Mouse (Mus musculus) cerebellum, postnatal 14 days (tissue): ENCODE results near the gene Cdca8.
A peak's percentile ranks its signal among the peaks of the same experiment; 100 is the strongest.

Experiments used
- DNase-seq, 2 experiments: peaks; one replicate each; pipeline ENCODE4 v3.0.0; 2021; ENCODE audit warnings: mixed read lengths in 2 of 2

Gene Cdca8

GRCm38 (mm10) chr4:124951036-124951433 lies 11.9 kb upstream of the Cdca8 start:
- DNase-seq: no peak

- DNase-seq: no peak
Observed at GRCm38 (mm10) chr4:124950181-124951035, 11.3 kb upstream of the Cdca8 start.

GRCm38 (mm10) chr4:124949488-124949887 lies 10.4 kb upstream of the Cdca8 start:
- no peak for DNase-seq

- no peak for DNase-seq
Observed at GRCm38 (mm10) chr4:124944961-124945360, 5.8 kb upstream of the Cdca8 start.

- no peak for DNase-seq
Observed at GRCm38 (mm10) chr4:124943781-124944180, 4.7 kb upstream of the Cdca8 start.

- peak; percentile 87 to 92 for DNase-seq
Observed at GRCm38 (mm10) chr4:124943022-124943421, 3.9 kb upstream of the Cdca8 start.

GRCm38 (mm10) chr4:124936613-124937471 lies 2.3 kb downstream of the Cdca8 start, which contains the start of gene 9930104L06Rik:
Gene 9930104L06Rik (plus strand): TSS chr4:124937048.
- DNase-seq: peak; percentile 93 to 96

GRCm38 (mm10) chr4:124928102-124928501 lies 11.0 kb downstream of the Cdca8 start:
- DNase-seq: no peak

GRCm38 (mm10) chr4:124905971-124906822 lies 32.9 kb downstream of the Cdca8 start:
- peak in 1 of 2 experiments; percentile 62 for DNase-seq

- no peak for DNase-seq
Observed at GRCm38 (mm10) chr4:124905417-124905816, 33.7 kb downstream of the Cdca8 start.

- no peak for DNase-seq
Observed at GRCm38 (mm10) chr4:124899906-124900305, 39.2 kb downstream of the Cdca8 start.

GRCm38 (mm10) chr4:124898428-124898827 lies 40.7 kb downstream of the Cdca8 start:
- DNase-seq: no peak

- peak; percentile 72 to 78 for DNase-seq
Observed at GRCm38 (mm10) chr4:124894508-124895428, 44.3 kb downstream of the Cdca8 start.

GRCm38 (mm10) chr4:124893769-124894168 lies 45.3 kb downstream of the Cdca8 start:
- DNase-seq: no peak

GRCm38 (mm10) chr4:124890831-124891230 lies 48.3 kb downstream of the Cdca8 start:
- no peak for DNase-seq

- no peak for DNase-seq
Observed at GRCm38 (mm10) chr4:124889935-124890334, 49.2 kb downstream of the Cdca8 start.

GRCm38 (mm10) chr4:124888702-124889101 lies 50.4 kb downstream of the Cdca8 start:
- DNase-seq: no peak

- DNase-seq: peak; percentile 28 to 52
Observed at GRCm38 (mm10) chr4:124882151-124882729, 56.9 kb downstream of the Cdca8 start.

GRCm38 (mm10) chr4:124881341-124881908 lies 57.7 kb downstream of the Cdca8 start:
- DNase-seq: peak; percentile 90 to 94

GRCm38 (mm10) chr4:124880599-124880998 lies 58.5 kb downstream of the Cdca8 start, which contains the start of gene Epha10:
Gene Epha10 (plus strand): TSS chr4:124880899.
- DNase-seq: no peak
